Mouse (Mus musculus): ENCODE measurements around the gene Rrp8.

The Rrp8 gene

DNA sequence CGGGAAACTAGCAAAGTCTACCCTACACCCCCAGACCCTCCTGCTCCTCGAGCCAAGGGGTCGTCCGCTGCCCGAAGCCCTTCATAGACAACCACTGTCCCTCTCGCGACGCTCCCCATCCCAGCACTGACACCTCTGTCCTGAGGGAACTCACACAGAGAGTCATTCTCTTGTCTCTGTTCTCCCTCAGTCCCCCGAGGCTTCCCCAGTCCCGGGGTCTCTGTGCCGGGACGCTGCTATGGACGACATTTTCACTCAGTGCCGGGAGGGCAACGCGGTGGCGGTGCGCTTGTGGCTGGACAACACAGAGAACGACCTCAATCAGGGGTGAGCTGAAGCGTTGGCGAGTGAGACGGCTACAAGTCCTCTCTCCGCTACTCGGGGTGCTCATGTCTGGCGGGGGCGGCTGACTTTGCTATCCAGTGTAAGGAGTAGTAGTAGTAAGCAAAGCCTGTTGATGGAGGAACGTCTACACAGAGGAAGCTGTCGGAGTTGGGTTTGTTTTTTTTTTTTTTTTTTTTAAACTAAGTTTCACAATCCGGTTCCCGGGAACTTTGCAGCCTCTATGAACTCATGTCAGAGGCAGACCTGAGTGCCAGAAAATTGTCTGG lies at the start of gene Rrp8:
TSS of gene Rrp8 (minus strand) at position 475 of the 611 bp plus-strand sequence.
- no peak for DNase-seq

GRCm38 (mm10) chr7:105786506-105787284 lies 49.5 kb upstream of the Rrp8 start:
- DNase-seq, result peak; percentile 57

- no peak for DNase-seq
Observed at GRCm38 (mm10) chr7:105784556-105784955, 47.4 kb upstream of the Rrp8 start.

DNA sequence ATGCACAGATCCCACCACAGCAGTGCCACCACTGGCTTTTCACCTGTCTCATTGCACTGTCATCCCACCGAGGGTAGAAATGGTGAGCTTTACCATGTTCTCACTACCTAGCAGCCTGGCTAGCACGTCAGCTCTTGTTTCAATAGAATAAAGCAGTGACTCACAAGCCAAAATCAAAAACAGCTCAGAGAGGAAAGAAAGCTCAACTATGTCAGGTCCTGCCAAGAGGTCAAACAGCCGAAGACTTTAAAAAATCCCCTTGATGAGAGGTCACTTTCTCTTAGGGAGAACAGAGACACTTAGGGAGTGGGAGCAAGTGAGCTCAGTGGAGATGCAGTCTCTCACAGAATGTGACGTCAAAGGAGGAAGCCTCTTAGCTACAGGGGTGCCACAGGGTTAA lies 46.7 kb upstream of the Rrp8 start:
- DNase-seq, result no peak

- no peak for DNase-seq
Observed at GRCm38 (mm10) chr7:105778553-105779265, 41.5 kb upstream of the Rrp8 start.

GRCm38 (mm10) chr7:105777797-105778552 lies 40.8 kb upstream of the Rrp8 start:
- DNase-seq, result no peak

GRCm38 (mm10) chr7:105777316-105777715 lies 40.1 kb upstream of the Rrp8 start:
- no peak for DNase-seq

GRCm38 (mm10) chr7:105776026-105776425 lies 38.8 kb upstream of the Rrp8 start:
- no peak for DNase-seq

GRCm38 (mm10) chr7:105774661-105775060 lies 37.5 kb upstream of the Rrp8 start:
- no peak for DNase-seq

- no peak for DNase-seq
Observed at GRCm38 (mm10) chr7:105773041-105773440, 35.9 kb upstream of the Rrp8 start.

- DNase-seq, result no peak
Observed at GRCm38 (mm10) chr7:105772331-105772730, 35.1 kb upstream of the Rrp8 start.

- DNase-seq, result no peak
Observed at GRCm38 (mm10) chr7:105769959-105770358, 32.8 kb upstream of the Rrp8 start.

DNA sequence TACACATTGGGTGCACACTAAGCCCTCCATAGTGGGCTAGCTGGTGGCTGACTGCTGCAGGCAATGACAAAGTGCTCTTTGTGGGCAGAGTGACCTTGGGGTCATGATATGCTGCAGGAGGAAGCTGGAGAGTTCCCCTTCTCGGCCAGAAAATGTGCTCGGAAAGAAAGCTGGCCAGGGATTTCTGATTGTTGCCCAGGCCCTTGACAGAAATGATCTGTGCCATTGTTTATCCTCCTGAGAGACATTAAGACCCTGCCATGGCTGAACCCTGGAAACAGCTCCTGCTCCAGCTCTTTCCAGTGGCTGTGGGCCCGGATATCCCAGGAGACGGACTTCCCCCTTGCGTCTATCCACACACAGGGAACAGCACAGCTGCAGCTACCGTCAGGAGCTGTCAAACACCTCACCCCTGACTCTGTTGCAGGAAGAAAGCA lies 30.6 kb upstream of the Rrp8 start:
- no peak for DNase-seq

DNA sequence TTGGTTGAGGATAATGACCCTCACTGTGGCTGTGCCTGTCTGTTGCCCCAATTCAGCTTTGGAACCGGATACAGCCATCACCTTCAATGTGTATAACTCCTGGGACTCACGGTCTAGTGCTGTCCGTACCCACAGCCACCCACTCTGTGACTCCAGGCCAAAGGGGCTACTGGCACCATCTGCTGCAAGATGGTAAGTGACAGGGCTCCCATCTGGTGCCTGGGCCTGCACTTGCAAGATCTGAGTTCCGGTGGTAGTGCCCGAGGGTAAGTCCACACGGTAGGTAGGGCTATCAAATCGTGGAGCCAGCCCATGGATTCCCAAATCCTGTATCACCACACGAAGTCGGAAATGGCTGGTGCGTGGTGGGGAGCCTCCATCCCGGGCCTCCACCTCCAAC lies 27.1 kb upstream of the Rrp8 start:
- DNase-seq, result no peak

DNA sequence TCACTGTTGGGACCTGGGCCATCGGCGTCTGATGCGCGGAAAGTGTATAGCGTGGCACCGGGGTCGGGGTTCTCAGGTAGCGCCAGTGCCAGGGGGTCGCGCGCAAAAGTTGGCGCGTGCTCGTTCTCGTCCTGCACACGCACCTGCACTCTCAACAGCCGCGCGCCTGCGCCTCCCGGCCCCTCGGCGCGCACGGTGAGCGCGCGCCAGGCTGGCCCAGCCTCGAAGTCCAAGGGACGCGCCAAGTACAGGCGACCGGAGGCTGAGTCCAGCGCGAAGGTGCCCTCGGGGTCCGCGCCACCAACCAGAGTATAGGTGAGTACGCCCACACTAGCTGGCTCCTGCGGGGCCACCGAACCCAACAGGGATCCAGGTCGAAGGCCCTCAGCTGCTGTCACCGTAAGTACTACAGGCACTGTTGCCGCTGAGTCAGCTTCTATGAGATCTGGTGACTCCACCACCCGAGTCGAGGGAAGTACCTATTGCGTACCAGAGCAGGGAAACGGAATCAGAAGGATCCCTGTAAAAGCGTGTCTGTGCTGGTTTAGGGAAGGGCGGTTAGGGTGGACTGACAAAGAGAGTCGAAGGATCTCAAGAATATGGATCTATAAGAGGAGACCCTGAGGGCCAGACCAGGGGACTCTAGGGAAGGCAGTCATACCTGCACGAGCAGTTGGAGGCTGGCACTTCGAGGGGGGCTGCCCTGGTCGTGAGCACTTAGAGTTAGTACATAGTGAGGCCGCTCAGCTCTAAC lies 25.5 kb upstream of the Rrp8 start:
- DNase-seq, result no peak

DNA sequence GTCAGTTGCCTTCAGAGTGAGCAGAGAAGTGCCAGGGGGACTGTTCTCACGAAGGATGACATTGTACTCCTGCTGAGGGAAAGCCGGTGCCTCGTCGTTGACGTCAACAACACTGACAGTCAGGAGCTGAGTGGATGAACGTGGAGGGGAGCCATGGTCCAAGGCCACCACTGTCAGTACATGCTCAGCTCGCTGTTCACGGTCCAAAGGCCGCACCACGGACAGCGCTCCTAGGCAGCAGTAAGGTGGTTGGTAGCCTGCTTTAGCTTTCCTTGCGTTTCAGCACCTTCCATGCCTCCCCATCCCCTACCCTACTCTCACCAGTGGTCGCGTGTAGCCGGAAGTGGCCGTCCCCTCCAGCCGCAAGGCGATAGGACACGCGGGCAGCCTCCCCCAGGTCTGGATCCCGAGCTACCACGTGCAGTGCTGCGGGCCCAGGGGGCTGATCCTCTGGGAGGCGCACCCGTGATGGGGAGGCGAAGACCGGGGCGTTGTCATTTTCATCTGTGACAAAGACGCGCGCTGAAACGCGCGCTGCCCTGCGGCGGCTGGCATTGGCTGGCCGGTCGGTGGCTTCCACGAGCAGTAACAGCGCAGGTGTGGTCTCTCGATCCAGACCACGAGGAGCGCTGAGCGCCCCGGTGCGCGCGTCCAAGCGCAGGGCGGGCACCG lies 24.8 kb upstream of the Rrp8 start:
- DNase-seq, result no peak

DNA sequence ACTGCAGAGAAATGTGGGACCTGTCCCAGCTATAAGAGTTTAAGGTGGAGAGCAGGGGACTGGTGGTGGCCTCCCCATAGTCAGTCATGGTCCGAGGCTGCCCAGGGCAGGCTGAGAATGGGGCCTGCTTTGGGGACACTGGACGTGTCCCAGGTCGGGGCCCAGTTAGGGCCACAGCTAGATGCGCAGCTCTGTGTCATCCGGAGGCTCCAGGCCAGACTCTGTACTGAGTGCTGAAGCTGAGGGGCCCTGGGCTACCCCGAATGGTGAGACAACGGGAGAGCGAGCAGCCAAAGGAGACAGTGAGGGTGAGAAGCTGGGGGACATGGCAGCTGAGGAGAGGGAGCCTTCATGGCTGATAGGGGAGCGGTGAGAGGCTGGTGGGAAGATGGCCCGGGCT lies 16.1 kb upstream of the Rrp8 start:
- DNase-seq, result no peak

DNA sequence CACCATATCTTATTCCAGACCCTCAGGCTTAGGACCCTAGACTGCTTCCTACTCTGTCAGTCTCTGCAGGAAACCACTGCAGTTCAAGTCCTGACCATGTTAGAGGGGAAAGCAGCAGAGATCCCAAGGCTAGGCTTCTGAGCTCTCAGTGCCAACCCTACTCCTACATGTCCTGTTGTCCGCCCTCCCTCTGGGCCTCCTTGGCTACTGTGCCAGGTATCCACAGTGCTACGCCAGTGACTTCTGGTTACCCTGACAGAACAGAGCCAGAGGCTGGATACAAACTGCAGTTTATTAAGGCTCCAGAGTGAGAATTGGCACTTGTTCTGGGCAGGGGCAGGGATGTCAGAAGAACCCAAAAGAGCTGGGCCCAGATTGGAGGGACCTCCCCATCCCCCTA lies 15.5 kb upstream of the Rrp8 start:
- no peak for DNase-seq

GRCm38 (mm10) chr7:105751491-105752433 lies 14.6 kb upstream of the Rrp8 start, which contains the start of gene Tpp1:
Tpp1 (minus strand) TSS chr7:105752235.
- peak; percentile 81 for DNase-seq

GRCm38 (mm10) chr7:105747776-105748175 lies 10.6 kb upstream of the Rrp8 start:
- DNase-seq, result no peak
